Mouse (Mus musculus): ENCODE results near the gene Psrc1. TPM values are rescaled to one million over a fixed set of nuclear protein-coding genes. Genes with fewer than 3 reads are reported as not detected.

Psrc1 gene
- total RNA-seq (2022), result 10 to 100 TPM; 17.0 to 27.2 (median 22.9) TPM

- DNase-seq (ENCODE audit: low spot score in 2 of 2), result peak; percentile 84 to 86
These were observed at the start of gene Psrc1 for GRCm38 (mm10) chr3:108383485-108384354. TSS of gene Psrc1 (plus strand) at chr3:108383839.

GRCm38 (mm10) chr3:108336878-108337277 lies 46.8 kb upstream of the Psrc1 start:
- DNase-seq (ENCODE audit: low spot score in 2 of 2), result no peak

GRCm38 (mm10) chr3:108341040-108341439 lies 42.6 kb upstream of the Psrc1 start:
- DNase-seq (ENCODE audit: low spot score in 2 of 2), result no peak

- DNase-seq (ENCODE audit: low spot score in 2 of 2), result no peak
These were observed 41.5 kb upstream of the Psrc1 start for GRCm38 (mm10) chr3:108342185-108342584.

GRCm38 (mm10) chr3:108345855-108346254 lies 37.8 kb upstream of the Psrc1 start:
- DNase-seq (ENCODE audit: low spot score in 2 of 2), result no peak

GRCm38 (mm10) chr3:108348376-108348775 lies 35.3 kb upstream of the Psrc1 start:
- no peak for DNase-seq (ENCODE audit: low spot score in 2 of 2)

GRCm38 (mm10) chr3:108355245-108355644 lies 28.4 kb upstream of the Psrc1 start:
- no peak for DNase-seq (ENCODE audit: low spot score in 2 of 2)

GRCm38 (mm10) chr3:108357051-108357450 lies 26.6 kb upstream of the Psrc1 start:
- DNase-seq (ENCODE audit: low spot score in 2 of 2), result no peak

GRCm38 (mm10) chr3:108358445-108358844 lies 25.2 kb upstream of the Psrc1 start:
- peak; percentile 67 for DNase-seq (ENCODE audit: low spot score in 2 of 2)

GRCm38 (mm10) chr3:108360894-108361293 lies 22.7 kb upstream of the Psrc1 start:
- DNase-seq (ENCODE audit: low spot score in 2 of 2), result no peak

- no peak for DNase-seq (ENCODE audit: low spot score in 2 of 2)
These were observed 20.0 kb upstream of the Psrc1 start for GRCm38 (mm10) chr3:108363626-108364025.

- no peak for DNase-seq (ENCODE audit: low spot score in 2 of 2)
These were observed 19.2 kb upstream of the Psrc1 start, which contains the start of gene Mybphl for GRCm38 (mm10) chr3:108364270-108364995. TSS of gene Mybphl (plus strand) at chr3:108364911.

- no peak for DNase-seq (ENCODE audit: low spot score in 2 of 2)
These were observed 16.5 kb upstream of the Psrc1 start for GRCm38 (mm10) chr3:108367173-108367572.

- DNase-seq (ENCODE audit: low spot score in 2 of 2), result no peak
These were observed 15.8 kb upstream of the Psrc1 start for GRCm38 (mm10) chr3:108367828-108368227.

- no peak for DNase-seq (ENCODE audit: low spot score in 2 of 2)
These were observed 14.9 kb upstream of the Psrc1 start for GRCm38 (mm10) chr3:108368721-108369120.

- DNase-seq (ENCODE audit: low spot score in 2 of 2), result no peak
These were observed 11.4 kb upstream of the Psrc1 start for GRCm38 (mm10) chr3:108372274-108372673.

- no peak for DNase-seq (ENCODE audit: low spot score in 2 of 2)
These were observed 10.9 kb upstream of the Psrc1 start for GRCm38 (mm10) chr3:108372691-108373090.

- no peak for DNase-seq (ENCODE audit: low spot score in 2 of 2)
These were observed 4.6 kb upstream of the Psrc1 start for GRCm38 (mm10) chr3:108378875-108379663.

GRCm38 (mm10) chr3:108380695-108381094 lies 2.9 kb upstream of the Psrc1 start:
- no peak for DNase-seq (ENCODE audit: low spot score in 2 of 2)

GRCm38 (mm10) chr3:108381945-108382875 lies 1.4 kb upstream of the Psrc1 start:
- no peak for DNase-seq (ENCODE audit: low spot score in 2 of 2)
